Mouse (Mus musculus): ENCODE measurements around the gene Acot1. TPM values are rescaled to one million over a fixed set of nuclear protein-coding genes. Genes with fewer than 3 reads are reported as not detected.
"Not testable (repeated sequence)": the region's sequence is repeated elsewhere in the genome, so short reads cannot be mapped to it uniquely, and the experiment has no call there.

The Acot1 gene
- polyA plus RNA-seq, 1 experiment from 2014 or later, result 69.8 TPM

GRCm38 (mm10) chr12:83989378-83989777 is 19.9 kb upstream of the Acot1 start:
- WGBS, result 98% methylated on average over 4 of the region's 4 CpGs
- Histone ChIP-seq H3K36me3 (ENCODE audit: insufficient read depth, low read length) (0 out of 2 replicates have a peak, but pooled peaks cover 17% of the 10 kb centered on the region), H3K9ac (replicated peaks; ENCODE audit: low read length) (no peak overlapping the region), H3K4me3 (ENCODE audit: low read length) (no peak overlapping the region; the same call in 1 of the 2 replicates), H3K4me2 (replicated peaks; ENCODE audit: low read depth, low read length) (no peak overlapping the region), H3K9me3 (ENCODE audit: low read length) (no peaks in the 10 kb centered on the region), H3K27ac (ENCODE audit: low read length) (no peak overlapping the region), H3K27me3 (ENCODE audit: insufficient read depth, low read length) (no peaks in the 10 kb centered on the region), H3K4me1 (ENCODE audit: insufficient read depth, low read length) (peaks cover 13% of the 10 kb centered on the region; the same call in 1 of the 2 replicates)
- no peak for ATAC-seq (ENCODE audit: low FRiP score, low TSS enrichment)

DNA sequence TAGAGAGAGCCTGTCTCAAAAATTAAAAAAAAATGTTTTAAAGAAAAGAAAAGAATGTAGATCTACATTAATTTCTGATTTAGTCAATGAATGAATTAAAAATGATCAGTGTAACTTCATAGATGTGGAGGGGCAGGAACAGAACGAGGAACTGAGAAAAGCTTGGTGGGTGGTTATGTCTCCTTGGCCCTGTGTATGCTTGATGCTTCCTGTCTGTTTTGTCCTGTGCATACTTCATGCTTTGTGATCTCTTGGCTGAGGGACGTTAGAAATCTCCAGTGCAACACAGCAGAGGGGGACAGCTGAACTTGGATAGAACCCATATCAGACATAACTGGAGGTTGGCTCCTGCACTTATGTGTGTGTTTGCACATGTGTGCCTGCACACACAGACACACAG is 12.1 kb upstream of the Acot1 start:
- H3K9ac ChIP-seq (replicated peaks; ENCODE audit: low read length), result no peak overlapping the region
- 0 out of 2 replicates have a peak, but pooled peaks cover 18% of the 10 kb centered on the region for H3K36me3 ChIP-seq (ENCODE audit: insufficient read depth, low read length)
- WGBS, result 61% methylated on average over 2 of the region's 2 CpGs
- H3K4me2 ChIP-seq (replicated peaks; ENCODE audit: low read depth, low read length), result no peak overlapping the region
- H3K4me1 ChIP-seq (ENCODE audit: insufficient read depth, low read length), result peaks cover 18% of the 10 kb centered on the region
- H3K4me3 ChIP-seq (ENCODE audit: low read length), result no peak overlapping the region
- no peaks in the 10 kb centered on the region for H3K27me3 ChIP-seq (ENCODE audit: insufficient read depth, low read length)
- H3K27ac ChIP-seq (ENCODE audit: low read length), result no peak overlapping the region
- ATAC-seq (ENCODE audit: low FRiP score, low TSS enrichment), result no peak
- no peaks in the 10 kb centered on the region for H3K9me3 ChIP-seq (ENCODE audit: low read length)

GRCm38 (mm10) chr12:83998341-83999107 is 10.8 kb upstream of the Acot1 start:
- WGBS, result 33% methylated on average over 11 of the region's 11 CpGs
- peak; percentile 64 for ATAC-seq (ENCODE audit: low FRiP score, low TSS enrichment)
- Histone ChIP-seq H3K4me3 (ENCODE audit: low read length) (no peak overlapping the region), H3K36me3 (ENCODE audit: insufficient read depth, low read length) (0 out of 2 replicates have a peak, but pooled peaks cover 11% of the 10 kb centered on the region), H3K9ac (replicated peaks; ENCODE audit: low read length) (no peak overlapping the region), H3K27ac (ENCODE audit: low read length) (peak overlapping the region; percentile 16; the same call in 1 of the 2 replicates), H3K4me2 (replicated peaks; ENCODE audit: low read depth, low read length) (no peak overlapping the region), H3K4me1 (ENCODE audit: insufficient read depth, low read length) (peaks cover 18% of the 10 kb centered on the region), H3K9me3 (ENCODE audit: low read length) (0 out of 2 replicates have a peak, but pooled peaks cover 3% of the 10 kb centered on the region), H3K27me3 (ENCODE audit: insufficient read depth, low read length) (no peaks in the 10 kb centered on the region)

DNA sequence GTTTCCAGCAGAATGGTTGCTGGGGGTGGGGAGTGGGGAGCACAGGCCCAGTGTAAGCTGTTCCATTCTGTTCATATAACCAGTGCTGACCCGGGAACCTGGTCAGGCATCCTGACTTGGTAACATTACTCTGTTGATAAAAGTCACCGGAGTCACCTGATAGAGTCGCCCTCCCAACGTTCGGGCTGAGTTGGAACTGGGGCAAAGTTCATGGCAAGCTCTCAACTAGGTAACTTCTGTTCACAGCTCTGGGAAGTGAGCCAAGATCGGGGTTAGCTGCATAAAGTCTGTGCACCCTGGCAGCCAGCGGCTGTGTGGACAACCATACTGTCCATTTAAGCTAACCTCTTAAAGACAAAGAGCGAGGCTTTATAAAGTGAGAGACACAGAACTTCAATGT is 10.1 kb upstream of the Acot1 start:
- H3K27ac ChIP-seq (ENCODE audit: low read length); H3K4me2 ChIP-seq (replicated peaks; ENCODE audit: low read depth, low read length); H3K9me3 ChIP-seq (ENCODE audit: low read length); H3K27me3 ChIP-seq (ENCODE audit: insufficient read depth, low read length); H3K4me3 ChIP-seq (ENCODE audit: low read length); H3K36me3 ChIP-seq (ENCODE audit: insufficient read depth, low read length); H3K9ac ChIP-seq (replicated peaks; ENCODE audit: low read length): not testable (repeated sequence)
- 18% methylated on average over 8 of the region's 8 CpGs for WGBS
- ATAC-seq (ENCODE audit: low FRiP score, low TSS enrichment), result peak; percentile 74
- H3K4me1 ChIP-seq (ENCODE audit: insufficient read depth, low read length), result peaks cover 18% of the 10 kb centered on the region

GRCm38 (mm10) chr12:84000418-84000817 is 8.9 kb upstream of the Acot1 start:
- Histone ChIP-seq H3K27me3 (ENCODE audit: insufficient read depth, low read length) (no peaks in the 10 kb centered on the region), H3K36me3 (ENCODE audit: insufficient read depth, low read length) (no peaks in the 10 kb centered on the region), H3K27ac (ENCODE audit: low read length) (no peak overlapping the region), H3K4me3 (ENCODE audit: low read length) (no peak overlapping the region), H3K9me3 (ENCODE audit: low read length) (0 out of 2 replicates have a peak, but pooled peaks cover 3% of the 10 kb centered on the region), H3K9ac (replicated peaks; ENCODE audit: low read length) (no peak overlapping the region), H3K4me2 (replicated peaks; ENCODE audit: low read depth, low read length) (no peak overlapping the region), H3K4me1 (ENCODE audit: insufficient read depth, low read length) (peaks cover 18% of the 10 kb centered on the region)
- 16% methylated on average over 3 of the region's 3 CpGs for WGBS
- no peak for ATAC-seq (ENCODE audit: low FRiP score, low TSS enrichment)

- Histone ChIP-seq H3K4me2 (replicated peaks; ENCODE audit: low read depth, low read length) (no peak overlapping the region), H3K9ac (replicated peaks; ENCODE audit: low read length) (no peak overlapping the region), H3K27ac (ENCODE audit: low read length) (no peak overlapping the region), H3K36me3 (ENCODE audit: insufficient read depth, low read length) (no peaks in the 10 kb centered on the region), H3K4me1 (ENCODE audit: insufficient read depth, low read length) (peaks cover 14% of the 10 kb centered on the region), H3K4me3 (ENCODE audit: low read length) (no peak overlapping the region), H3K27me3 (ENCODE audit: insufficient read depth, low read length) (no peaks in the 10 kb centered on the region), H3K9me3 (ENCODE audit: low read length) (0 out of 2 replicates have a peak, but pooled peaks cover 3% of the 10 kb centered on the region)
- WGBS, result 67% methylated on average over 1 of the region's 1 CpGs
- no peak for ATAC-seq (ENCODE audit: low FRiP score, low TSS enrichment)
Measured at GRCm38 (mm10) chr12:84003866-84004265, 5.4 kb upstream of the Acot1 start.

DNA sequence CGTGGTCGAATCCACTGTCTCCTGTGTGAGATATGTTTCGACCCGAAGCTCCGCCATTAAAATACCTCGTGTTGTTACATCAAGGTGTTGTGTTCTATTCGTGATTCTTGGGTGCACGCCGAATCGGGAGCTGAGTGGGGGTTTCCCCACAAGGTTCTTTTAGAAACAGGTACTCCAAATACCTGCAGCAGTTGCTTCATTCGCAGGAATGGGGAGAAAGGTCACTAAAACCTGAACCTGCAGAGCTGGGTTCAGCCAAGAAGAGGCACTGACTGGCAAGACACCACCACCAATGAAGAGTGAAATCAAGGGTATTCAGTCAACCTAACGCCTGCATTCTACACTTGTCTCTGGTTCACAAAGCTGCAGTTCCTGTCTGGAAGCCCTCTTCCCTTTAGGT is 1.0 kb upstream of the Acot1 start:
- Histone ChIP-seq H3K27me3 (ENCODE audit: insufficient read depth, low read length) (no peaks in the 10 kb centered on the region), H3K9ac (replicated peaks; ENCODE audit: low read length) (no peak overlapping the region), H3K9me3 (ENCODE audit: low read length) (no peaks in the 10 kb centered on the region), H3K4me2 (replicated peaks; ENCODE audit: low read depth, low read length) (no peak overlapping the region), H3K4me3 (ENCODE audit: low read length) (no peak overlapping the region), H3K36me3 (ENCODE audit: insufficient read depth, low read length) (no peaks in the 10 kb centered on the region), H3K4me1 (ENCODE audit: insufficient read depth, low read length) (peaks cover 28% of the 10 kb centered on the region), H3K27ac (ENCODE audit: low read length) (no peak overlapping the region)
- whole genome bisulfite sequencing, result 83% methylated on average over 12 of the region's 12 CpGs
- no peak for ATAC-seq (ENCODE audit: low FRiP score, low TSS enrichment)

GRCm38 (mm10) chr12:84008729-84009128 is 561 bp upstream of the Acot1 start:
- Histone ChIP-seq H3K4me1 (ENCODE audit: insufficient read depth, low read length) (peaks cover 28% of the 10 kb centered on the region), H3K27me3 (ENCODE audit: insufficient read depth, low read length) (no peaks in the 10 kb centered on the region), H3K36me3 (ENCODE audit: insufficient read depth, low read length) (no peaks in the 10 kb centered on the region), H3K9ac (replicated peaks; ENCODE audit: low read length) (peak overlapping the region; percentile 68), H3K4me2 (replicated peaks; ENCODE audit: low read depth, low read length) (peak overlapping the region; percentile 56), H3K4me3 (ENCODE audit: low read length) (peak overlapping the region; percentile 52), H3K27ac (ENCODE audit: low read length) (peak overlapping the region; percentile 68), H3K9me3 (ENCODE audit: low read length) (no peaks in the 10 kb centered on the region)
- 66% methylated on average over 8 of the region's 8 CpGs for WGBS
- no peak for ATAC-seq (ENCODE audit: low FRiP score, low TSS enrichment)

DNA sequence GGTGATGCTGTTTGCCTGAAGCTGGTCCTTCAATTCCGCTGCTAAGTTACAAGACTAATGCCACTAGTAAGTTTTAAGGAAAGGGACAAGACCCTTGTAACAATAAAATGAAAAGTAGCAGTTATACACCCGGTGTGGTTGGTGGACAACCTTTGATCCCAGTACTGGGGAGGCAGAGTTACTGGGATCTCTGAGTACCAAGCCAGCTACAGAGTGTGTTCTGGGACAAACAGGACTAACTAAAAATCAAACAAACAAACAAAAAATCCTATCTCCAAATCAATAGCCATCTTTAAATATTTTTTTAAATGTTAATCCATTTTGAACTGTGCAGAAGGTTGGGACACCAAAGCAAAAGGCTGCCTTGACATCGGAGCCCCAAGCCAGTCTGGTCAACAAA is 911 bp downstream of the Acot1 start:
- H3K9ac ChIP-seq (replicated peaks; ENCODE audit: low read length), result peak overlapping the region; percentile 68
- peak overlapping the region; percentile 56 for H3K4me2 ChIP-seq (replicated peaks; ENCODE audit: low read depth, low read length)
- peaks cover 4% of the 10 kb centered on the region; the same call in 1 of the 2 replicates for H3K36me3 ChIP-seq (ENCODE audit: insufficient read depth, low read length)
- no peak for ATAC-seq (ENCODE audit: low FRiP score, low TSS enrichment)
- H3K4me1 ChIP-seq (ENCODE audit: insufficient read depth, low read length), result peaks cover 28% of the 10 kb centered on the region
- H3K27ac ChIP-seq (ENCODE audit: low read length), result 0 out of 2 replicates have a peak overlapping the region, but pooled peaks have one; percentile 34
- 61% methylated on average over 3 of the region's 3 CpGs for WGBS
- no peaks in the 10 kb centered on the region for H3K9me3 ChIP-seq (ENCODE audit: low read length)
- no peaks in the 10 kb centered on the region for H3K27me3 ChIP-seq (ENCODE audit: insufficient read depth, low read length)
- H3K4me3 ChIP-seq (ENCODE audit: low read length), result peak overlapping the region; percentile 52

Measured in kidney, embryonic 16.5 days (tissue).